Comparison of ENCODE assay signal across 18 mouse cellular contexts in the genomic region with DNA sequence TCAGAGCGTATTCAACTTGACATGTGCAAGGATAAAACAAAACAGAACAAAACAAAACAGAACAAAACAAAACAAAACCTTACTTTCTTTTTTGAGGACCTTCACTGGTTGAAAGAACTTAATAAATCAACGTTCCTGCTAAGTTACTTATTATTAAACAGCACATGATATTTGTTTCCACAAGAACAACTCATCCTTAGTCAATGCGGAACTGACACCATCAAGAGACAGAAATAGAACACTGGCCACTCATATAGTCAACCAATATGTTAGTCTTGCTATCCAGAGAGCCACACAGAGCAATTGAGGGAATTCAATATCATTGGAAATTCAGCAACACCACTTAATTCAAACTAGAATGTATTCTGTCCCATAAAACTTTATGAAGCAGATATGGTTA.
"Had no signal": no experiment of that assay in that cellular context is flagged by ENCODE, and none has a peak within 500 bp of the region (broad histone marks: within the 10 kb centered on the region; RNA-seq: fewer than 3 reads in every experiment).

No protein-coding gene starts in this region.

- ATAC-seq: midbrain, embryonic 16.5 days had no signal

- H3K9ac ChIP-seq: lung, embryonic 14.5 days; midbrain, embryonic 12.5 days; neural tube, embryonic 13.5 days; neural tube, embryonic 15.5 days; stomach, embryonic 15.5 days had no signal

- H3K4me1 ChIP-seq: midbrain, embryonic 10.5 days; midbrain, embryonic 12.5 days; neural tube, embryonic 13.5 days; neural tube, embryonic 15.5 days; stomach, embryonic 15.5 days had no signal

- H3K27me3 ChIP-seq: midbrain, embryonic 12.5 days; neural tube, embryonic 13.5 days; neural tube, embryonic 15.5 days; stomach, embryonic 15.5 days had no signal

- H3K4me3 ChIP-seq: midbrain, embryonic 10.5 days; midbrain, embryonic 12.5 days; neural tube, embryonic 13.5 days; neural tube, embryonic 15.5 days; stomach, embryonic 15.5 days had no signal

- H3K27ac ChIP-seq: midbrain, embryonic 10.5 days; midbrain, embryonic 12.5 days; neural tube, embryonic 13.5 days; neural tube, embryonic 15.5 days; stomach, embryonic 15.5 days; stomach, postnatal 0 days had no signal

- H3K4me2 ChIP-seq: lung, embryonic 14.5 days; midbrain, embryonic 12.5 days; neural tube, embryonic 13.5 days; neural tube, embryonic 15.5 days; stomach, embryonic 15.5 days had no signal

- H3K36me3 ChIP-seq: midbrain, embryonic 10.5 days; midbrain, embryonic 12.5 days; neural tube, embryonic 13.5 days; neural tube, embryonic 15.5 days; stomach, embryonic 15.5 days had no signal

- DNase-seq: lung, adult 18-20 months; lung, embryonic 14.5 days; lung, postnatal 10 days; lung, postnatal 4 days; midbrain, embryonic 14.5 days; retina, postnatal 1 day; right cerebral cortex, adult 18-20 months; right cerebral cortex, postnatal 25 days; thymus, adult 2 months; thymus, postnatal 25 days; thymus, postnatal 4 days had no signal

- H3K9me3 ChIP-seq: midbrain, embryonic 10.5 days; midbrain, embryonic 12.5 days; neural tube, embryonic 13.5 days; neural tube, embryonic 15.5 days; stomach, embryonic 15.5 days had no signal
